Mouse (Mus musculus) olfactory bulb, adult 2 months (tissue): ENCODE results near the gene Gm6482.
"Not testable (repeated sequence)": the region's sequence is repeated elsewhere in the genome, so short reads cannot be mapped to it uniquely, and the experiment has no call there.

Experiments
- CTCF ChIP-seq: fragments of 200-500 bp; IDR thresholded peaks from 2 replicates; pipeline ENCODE4 v1.5.1; 2012; ENCODE audit warnings: low read depth, mild to moderate bottlenecking, low read length, moderate library complexity; ENCODE audit not compliant: insufficient read depth
- POLR2A ChIP-seq: fragments of 200-500 bp; IDR thresholded peaks from 2 replicates; pipeline ENCODE4 v1.6.1; 2012; ENCODE audit warnings: mild to moderate bottlenecking, low read depth, low read length, moderate library complexity; ENCODE audit not compliant: insufficient read depth

- TF ChIP-seq POLR2A, CTCF: not testable (repeated sequence)
Observed at GRCm38 (mm10) chr14:41424694-41425093, 16.6 kb upstream of the Gm6482 start.
